Mouse (Mus musculus): Measurements from ENCODE around the gene Mettl18.

DNA sequence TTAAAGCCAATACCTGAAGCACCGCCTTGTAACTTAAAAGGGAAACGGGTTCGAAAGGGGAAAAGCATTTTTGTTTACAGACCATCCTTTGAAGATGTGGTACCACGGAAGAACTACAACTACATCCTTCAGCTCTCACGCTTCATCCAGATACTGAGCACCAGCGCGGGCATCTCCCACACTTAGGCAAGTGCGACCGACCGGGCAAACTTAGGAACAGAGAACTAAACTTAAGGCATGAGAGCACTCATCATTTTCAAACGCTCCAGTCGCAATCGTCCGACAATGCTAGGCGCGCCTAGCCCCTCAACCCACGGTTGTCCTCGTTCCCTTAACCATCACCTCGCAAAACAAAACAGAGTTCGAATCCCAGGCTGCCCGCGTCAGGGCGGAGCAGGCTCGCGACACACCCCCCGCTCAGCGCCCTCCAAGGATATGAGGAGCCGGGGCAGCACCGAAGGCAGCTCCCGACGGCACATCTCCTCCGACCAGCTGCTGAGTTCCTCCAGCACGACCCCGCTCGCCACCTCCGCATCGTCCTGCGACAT is 442 bp upstream of the Mettl18 start:
- no peak for TF ChIP-seq MYOD1 (IDR thresholded peaks at IDR 0.05; ENCODE audit: control insufficient read depth, insufficient read length, low read depth)
- no peak for TF ChIP-seq MAX (IDR thresholded peaks at IDR 0.05)
- no peak for TF ChIP-seq CTCF (IDR thresholded peaks at IDR 0.05; ENCODE audit: control insufficient read depth, insufficient read depth, insufficient read length)
- TF ChIP-seq USF1 (IDR thresholded peaks at IDR 0.05; ENCODE audit: low read depth) = no peak
- no peak for TF ChIP-seq MYOG (IDR thresholded peaks at IDR 0.05; ENCODE audit: control insufficient read depth, extremely low read depth, insufficient read length)
